Mouse (Mus musculus) embryonic stem cell, embryonic (primary cell): ENCODE results near the gene Hist1h4d.

Experiments
- CTCF ChIA-PET, 4 experiments: fragments of 300-600 bp in 2 of 4; fragments of 350-600 bp in 2 of 4; sonication (Branson Sonifier 250); formaldehyde crosslinking; loops; one replicate each; lab custom pipeline; 2022; ENCODE audit warnings: inconsistent platforms in 2 of 4; lab: Charles Lee
- POLR2A ChIA-PET, 4 experiments: fragments of 300-600 bp in 2 of 4; fragments of 350-600 bp in 2 of 4; sonication (Branson Sonifier 250); formaldehyde crosslinking; loops; one replicate each; lab custom pipeline; 2022; ENCODE audit warnings: antibody characterized with exemption in 4 of 4, inconsistent platforms in 1 of 4; lab: Charles Lee

The Hist1h4d gene

DNA sequence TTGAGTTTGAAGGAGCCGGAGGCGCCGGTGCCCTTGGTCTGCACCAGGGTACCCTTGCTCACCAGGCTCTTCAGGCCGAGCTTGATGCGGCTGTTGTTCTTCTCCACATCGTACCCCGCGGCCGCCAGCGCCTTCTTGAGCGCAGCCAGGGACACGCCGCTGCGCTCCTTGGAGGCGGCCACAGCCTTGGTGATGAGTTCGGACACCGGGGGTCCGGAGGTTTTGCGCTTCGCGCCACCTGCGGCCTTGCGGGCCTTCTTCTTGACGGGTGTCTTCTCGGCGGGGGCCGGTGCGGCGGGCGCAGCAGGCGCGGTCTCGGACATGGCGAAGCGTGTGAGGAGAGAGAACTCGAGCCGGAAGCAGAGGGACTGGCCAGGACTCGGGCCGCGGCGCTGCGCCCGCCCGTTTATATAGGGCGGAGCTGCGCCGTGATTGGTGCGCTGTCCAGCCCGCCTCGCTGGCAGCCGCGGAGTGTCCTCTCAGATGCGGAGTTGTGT, 40.8 kb downstream of the Hist1h4d start, which contains the start of gene Hist1h1e:
Hist1h1e (minus strand) TSS at position 384 of the 497 bp plus-strand sequence.
- CTCF ChIA-PET = interaction anchor here (0.5 to 1.6 kb wide), 7 partner anchors 9 to 1245 kb away, joined by 3 to 8 read pairs (median 4); partner anchors contain the start of gene Hist1h4c (in 1 of the 4)
- POLR2A ChIA-PET = interaction anchor here (0.6 to 10.9 kb wide), 114 partner anchors 7 to 1869 kb away, joined by 3 to 192 read pairs (median 7); partner anchors contain the start of genes Hist1h1c (in 4 of the 4), Hist1h4d (in 4 of the 4), Hist1h1a (in 3 of the 4) and Hist1h2ac (in 3 of the 4)

- CTCF ChIA-PET = interaction anchor here in 1 of 4 experiments (0.5 kb wide), 1 partner anchor 1246 kb away, joined by 3 read pairs; no protein-coding TSS in a partner anchor
- POLR2A ChIA-PET = interaction anchor here (0.6 to 10.9 kb wide), 54 partner anchors 9 to 1580 kb away, joined by 3 to 192 read pairs (median 16); partner anchors contain the start of genes Hist1h4d (in 4 of the 4), Hist1h2ac (in 3 of the 4), Hist1h2ae (in 3 of the 4) and Hist1h2bc (in 3 of the 4)
Measured at GRCm38 (mm10) chr13:23622861-23623450, 41.6 kb downstream of the Hist1h4d start.

DNA sequence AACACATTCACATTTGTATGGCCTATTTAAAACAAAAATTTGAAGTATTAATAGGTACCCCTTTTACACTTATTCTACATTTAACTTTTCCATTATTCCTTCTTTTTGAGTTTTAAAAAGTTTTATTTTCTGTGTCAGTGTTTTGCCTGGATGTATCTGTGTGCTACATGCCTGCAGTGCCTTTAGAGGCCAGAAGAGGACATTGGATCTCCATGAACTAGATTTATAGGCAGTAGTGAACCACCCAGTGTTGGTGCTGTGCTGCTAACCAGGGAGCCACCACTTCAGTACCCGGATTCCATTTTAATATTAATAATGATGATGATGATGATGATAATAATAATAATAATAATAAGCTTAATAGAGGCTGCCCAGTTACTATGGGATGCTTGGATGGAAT, 49.3 kb downstream of the Hist1h4d start:
- POLR2A ChIA-PET = interaction anchor here in 3 of 4 experiments (0.6 to 4.5 kb wide), 9 partner anchors 9 to 166 kb away, joined by 3 to 21 read pairs (median 4); partner anchors contain the start of genes Hist1h1a (in 1 of the 3), Hist1h1e (in 1 of the 3), Hist1h2ac (in 1 of the 3) and Hist1h2bc (in 1 of the 3)
- CTCF ChIA-PET = interaction anchor here in 1 of 4 experiments (0.5 to 1.4 kb wide), 2 partner anchors 9 to 162 kb away, joined by 3 read pairs; no protein-coding TSS in a partner anchor
